Mouse (Mus musculus): ENCODE data around the gene Usp3. TPM values are rescaled to one million over a fixed set of nuclear protein-coding genes. Genes with fewer than 3 reads are reported as not detected.
A peak's percentile ranks its signal among the peaks of the same experiment; 100 is the strongest.

The Usp3 gene
- polyA plus RNA-seq (2012; rRNA removed) = 25.1 and 29.6 TPM in 2 replicates

- Histone ChIP-seq H3K4me3 (ENCODE audit: insufficient read depth, low read depth, low read length) (peak within 1 kb of the TSS; percentile 99), H3K27ac (ENCODE audit: insufficient read depth, low read depth, low read length) (peak within 1 kb of the TSS; percentile 98), H3K27me3 (replicated peaks; ENCODE audit: control insufficient read depth, insufficient read depth, low read length) (no peaks in the 10 kb centered on the region), H3K36me3 (ENCODE audit: control insufficient read depth, insufficient read depth, low read length) (no peaks in the 10 kb centered on the region), H3K4me1 (ENCODE audit: control insufficient read depth, insufficient read depth, low read length) (peaks cover 22% of the 10 kb centered on the region)
- no peak for TF ChIP-seq CTCF (conservative IDR thresholded peaks at IDR 0.05; ENCODE audit: insufficient read depth, insufficient read length, low read depth, low read length)
- peak; percentile 46 for TF ChIP-seq POLR2A (IDR thresholded peaks at IDR 0.05; ENCODE audit: low read depth, low read length)
- WGBS = under 1% methylated on average over 73 of the region's 73 CpGs
- DNase-seq = peak; percentile 99
Observed at GRCm38 (mm10) chr9:66592708-66593612, at the start of gene Usp3. Gene Usp3 (minus strand): TSS chr9:66593142.

GRCm38 (mm10) chr9:66640491-66640890 lies 47.5 kb upstream of the Usp3 start:
- Histone ChIP-seq H3K27ac (ENCODE audit: insufficient read depth, low read depth, low read length) (no peak overlapping the region), H3K27me3 (replicated peaks; ENCODE audit: control insufficient read depth, insufficient read depth, low read length) (no peaks in the 10 kb centered on the region), H3K4me1 (ENCODE audit: control insufficient read depth, insufficient read depth, low read length) (peaks cover 6% of the 10 kb centered on the region; the same call in 1 of the 2 replicates), H3K36me3 (ENCODE audit: control insufficient read depth, insufficient read depth, low read length) (no peaks in the 10 kb centered on the region), H3K4me3 (ENCODE audit: insufficient read depth, low read depth, low read length) (no peak overlapping the region)
- 34% methylated on average over 7 of the region's 7 CpGs for WGBS
- DNase-seq = peak; percentile 76
- no peak for TF ChIP-seq POLR2A (IDR thresholded peaks at IDR 0.05; ENCODE audit: low read depth, low read length)
- TF ChIP-seq CTCF (conservative IDR thresholded peaks at IDR 0.05; ENCODE audit: insufficient read depth, insufficient read length, low read depth, low read length) = no peak

- no peak for TF ChIP-seq POLR2A (IDR thresholded peaks at IDR 0.05; ENCODE audit: low read depth, low read length)
- no peak for TF ChIP-seq CTCF (conservative IDR thresholded peaks at IDR 0.05; ENCODE audit: insufficient read depth, insufficient read length, low read depth, low read length)
- H3K36me3 ChIP-seq (ENCODE audit: control insufficient read depth, insufficient read depth, low read length) = no peaks in the 10 kb centered on the region
- H3K27me3 ChIP-seq (replicated peaks; ENCODE audit: control insufficient read depth, insufficient read depth, low read length) = no peaks in the 10 kb centered on the region
- WGBS = 81% methylated on average over 2 of the region's 2 CpGs
- peaks cover 6% of the 10 kb centered on the region; the same call in 1 of the 2 replicates for H3K4me1 ChIP-seq (ENCODE audit: control insufficient read depth, insufficient read depth, low read length)
- no peak for DNase-seq
- H3K27ac ChIP-seq (ENCODE audit: insufficient read depth, low read depth, low read length) = no peak overlapping the region
- H3K4me3 ChIP-seq (ENCODE audit: insufficient read depth, low read depth, low read length) = no peak overlapping the region
Observed at GRCm38 (mm10) chr9:66639626-66640025, 46.7 kb upstream of the Usp3 start.

GRCm38 (mm10) chr9:66632441-66632840 lies 39.5 kb upstream of the Usp3 start:
- no peak for TF ChIP-seq CTCF (conservative IDR thresholded peaks at IDR 0.05; ENCODE audit: insufficient read depth, insufficient read length, low read depth, low read length)
- TF ChIP-seq POLR2A (IDR thresholded peaks at IDR 0.05; ENCODE audit: low read depth, low read length) = no peak
- 87% methylated on average over 1 of the region's 1 CpGs for WGBS
- Histone ChIP-seq H3K27me3 (replicated peaks; ENCODE audit: control insufficient read depth, insufficient read depth, low read length) (no peaks in the 10 kb centered on the region), H3K4me3 (ENCODE audit: insufficient read depth, low read depth, low read length) (no peak overlapping the region), H3K4me1 (ENCODE audit: control insufficient read depth, insufficient read depth, low read length) (peaks cover 2% of the 10 kb centered on the region; the same call in 1 of the 2 replicates), H3K36me3 (ENCODE audit: control insufficient read depth, insufficient read depth, low read length) (no peaks in the 10 kb centered on the region), H3K27ac (ENCODE audit: insufficient read depth, low read depth, low read length) (no peak overlapping the region)
- DNase-seq = no peak

GRCm38 (mm10) chr9:66630931-66631330 lies 38.0 kb upstream of the Usp3 start:
- TF ChIP-seq CTCF (conservative IDR thresholded peaks at IDR 0.05; ENCODE audit: insufficient read depth, insufficient read length, low read depth, low read length) (no peak), POLR2A (IDR thresholded peaks at IDR 0.05; ENCODE audit: low read depth, low read length) (no peak)
- 34% methylated on average over 1 of the region's 1 CpGs for WGBS
- H3K27ac ChIP-seq (ENCODE audit: insufficient read depth, low read depth, low read length) = peak overlapping the region; percentile 70
- no peaks in the 10 kb centered on the region for H3K36me3 ChIP-seq (ENCODE audit: control insufficient read depth, insufficient read depth, low read length)
- no peak overlapping the region for H3K4me3 ChIP-seq (ENCODE audit: insufficient read depth, low read depth, low read length)
- DNase-seq = peak; percentile 68
- no peaks in the 10 kb centered on the region for H3K27me3 ChIP-seq (replicated peaks; ENCODE audit: control insufficient read depth, insufficient read depth, low read length)
- peaks cover 2% of the 10 kb centered on the region; the same call in 1 of the 2 replicates for H3K4me1 ChIP-seq (ENCODE audit: control insufficient read depth, insufficient read depth, low read length)

- TF ChIP-seq CTCF (conservative IDR thresholded peaks at IDR 0.05; ENCODE audit: insufficient read depth, insufficient read length, low read depth, low read length) = no peak
- no peak for TF ChIP-seq POLR2A (IDR thresholded peaks at IDR 0.05; ENCODE audit: low read depth, low read length)
- H3K27ac ChIP-seq (ENCODE audit: insufficient read depth, low read depth, low read length) = no peak overlapping the region
- no peaks in the 10 kb centered on the region for H3K27me3 ChIP-seq (replicated peaks; ENCODE audit: control insufficient read depth, insufficient read depth, low read length)
- no peak overlapping the region for H3K4me3 ChIP-seq (ENCODE audit: insufficient read depth, low read depth, low read length)
- no peaks in the 10 kb centered on the region for H3K36me3 ChIP-seq (ENCODE audit: control insufficient read depth, insufficient read depth, low read length)
- WGBS = 65% methylated on average over 5 of the region's 5 CpGs
- peak; percentile 70 for DNase-seq
- H3K4me1 ChIP-seq (ENCODE audit: control insufficient read depth, insufficient read depth, low read length) = peaks cover 2% of the 10 kb centered on the region; the same call in 1 of the 2 replicates
Observed at GRCm38 (mm10) chr9:66626661-66627060, 33.7 kb upstream of the Usp3 start.

- TF ChIP-seq POLR2A (IDR thresholded peaks at IDR 0.05; ENCODE audit: low read depth, low read length) (no peak), CTCF (conservative IDR thresholded peaks at IDR 0.05; ENCODE audit: insufficient read depth, insufficient read length, low read depth, low read length) (no peak)
- Histone ChIP-seq H3K27ac (ENCODE audit: insufficient read depth, low read depth, low read length) (no peak overlapping the region), H3K4me1 (ENCODE audit: control insufficient read depth, insufficient read depth, low read length) (peaks cover under 1% of the 10 kb centered on the region; the same call in 1 of the 2 replicates), H3K27me3 (replicated peaks; ENCODE audit: control insufficient read depth, insufficient read depth, low read length) (no peaks in the 10 kb centered on the region), H3K4me3 (ENCODE audit: insufficient read depth, low read depth, low read length) (no peak overlapping the region), H3K36me3 (ENCODE audit: control insufficient read depth, insufficient read depth, low read length) (no peaks in the 10 kb centered on the region)
- no peak for DNase-seq
- 92% methylated on average over 4 of the region's 4 CpGs for WGBS
Observed at GRCm38 (mm10) chr9:66625974-66626530, 33.1 kb upstream of the Usp3 start.

Measured in kidney, adult 2 months (tissue).